Mouse (Mus musculus) cerebellum, adult 11-12 months (tissue): ENCODE data around the gene Apbb1ip.
A peak's percentile ranks its signal among the peaks of the same experiment; 100 is the strongest.
"Not testable (repeated sequence)": the region's sequence is repeated elsewhere in the genome, so short reads cannot be mapped to it uniquely, and the experiment has no call there.

Experiments used
- DNase-seq: peaks from one replicate; pipeline ENCODE4 v3.0.0; 2022

Apbb1ip gene

DNA sequence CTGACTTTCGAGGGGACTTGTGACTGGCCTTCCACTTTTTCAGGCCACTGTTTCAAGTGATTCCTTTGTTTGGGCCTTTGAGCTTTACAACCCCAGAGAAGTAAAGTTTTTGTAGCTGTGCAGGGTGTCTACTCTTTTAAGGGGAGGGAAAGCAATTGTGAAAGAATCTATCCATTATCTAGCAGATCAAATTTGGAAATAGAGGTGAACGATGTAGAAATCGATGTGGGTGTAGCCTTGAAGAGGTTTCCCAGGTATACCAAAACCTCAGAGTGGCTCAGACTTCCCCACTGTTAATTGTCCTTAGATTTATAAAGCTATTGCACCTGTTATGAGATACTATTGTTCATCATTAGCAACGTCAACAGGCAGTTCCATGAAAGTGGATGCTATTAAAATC, 71.6 kb downstream of the Apbb1ip start:
- DNase-seq, result no peak

DNA sequence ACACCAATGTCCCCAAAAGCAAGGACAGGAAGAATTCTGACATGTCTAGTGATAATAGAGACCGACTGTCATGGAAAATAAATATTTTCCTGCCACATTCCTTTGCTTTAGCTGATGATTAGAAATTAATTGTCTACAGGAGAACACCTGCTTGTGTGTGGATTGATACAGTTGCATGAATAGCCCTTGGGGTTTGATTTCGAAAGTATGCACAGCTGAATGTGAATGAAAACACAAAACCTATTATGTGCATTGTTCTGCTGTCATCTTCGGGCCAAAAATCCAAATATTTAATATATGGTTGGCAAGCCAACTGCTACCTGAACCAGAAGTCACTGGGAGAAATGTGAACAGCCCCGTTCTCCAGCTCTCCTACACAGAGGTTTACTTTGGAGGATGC, 78.0 kb downstream of the Apbb1ip start:
- DNase-seq, result no peak

DNA sequence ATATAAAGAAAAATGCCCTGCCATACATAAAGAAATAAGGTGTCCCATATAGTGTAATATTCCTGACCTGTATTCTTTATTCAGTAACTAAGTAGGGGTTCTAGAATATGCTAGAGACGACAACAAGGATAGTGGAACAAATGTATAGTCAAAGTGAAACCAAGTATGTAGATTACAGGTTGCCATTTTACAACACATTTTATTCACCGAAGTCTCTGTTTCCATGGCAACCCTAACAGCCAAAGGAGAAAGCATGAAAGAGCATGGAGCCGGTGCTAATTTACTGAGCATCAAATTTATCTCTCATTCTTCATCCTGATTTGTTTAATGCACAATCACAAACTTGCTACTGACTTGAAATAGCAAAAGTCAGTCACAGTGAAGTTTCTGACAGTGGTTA, 83.6 kb downstream of the Apbb1ip start:
- DNase-seq, result no peak

DNA sequence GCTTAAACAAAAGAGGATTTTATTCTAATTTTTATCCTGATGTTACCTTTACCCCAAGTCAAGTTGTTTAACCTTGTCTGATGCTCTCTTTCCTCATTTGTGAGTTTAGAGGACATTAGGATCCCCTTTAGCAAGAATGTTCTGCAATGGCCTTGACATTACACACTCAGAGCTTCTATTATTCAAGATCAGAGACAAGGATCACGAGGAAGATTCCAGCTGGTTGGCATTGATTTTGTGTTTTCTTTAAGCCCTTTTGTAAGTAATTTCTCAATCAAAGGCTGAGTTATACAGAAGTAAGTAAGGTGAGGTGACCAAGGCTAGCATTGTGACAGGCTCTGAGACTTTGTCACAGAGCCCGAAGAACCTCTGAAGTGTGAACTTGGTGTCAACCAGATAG, 88.3 kb downstream of the Apbb1ip start:
- no peak for DNase-seq

DNA sequence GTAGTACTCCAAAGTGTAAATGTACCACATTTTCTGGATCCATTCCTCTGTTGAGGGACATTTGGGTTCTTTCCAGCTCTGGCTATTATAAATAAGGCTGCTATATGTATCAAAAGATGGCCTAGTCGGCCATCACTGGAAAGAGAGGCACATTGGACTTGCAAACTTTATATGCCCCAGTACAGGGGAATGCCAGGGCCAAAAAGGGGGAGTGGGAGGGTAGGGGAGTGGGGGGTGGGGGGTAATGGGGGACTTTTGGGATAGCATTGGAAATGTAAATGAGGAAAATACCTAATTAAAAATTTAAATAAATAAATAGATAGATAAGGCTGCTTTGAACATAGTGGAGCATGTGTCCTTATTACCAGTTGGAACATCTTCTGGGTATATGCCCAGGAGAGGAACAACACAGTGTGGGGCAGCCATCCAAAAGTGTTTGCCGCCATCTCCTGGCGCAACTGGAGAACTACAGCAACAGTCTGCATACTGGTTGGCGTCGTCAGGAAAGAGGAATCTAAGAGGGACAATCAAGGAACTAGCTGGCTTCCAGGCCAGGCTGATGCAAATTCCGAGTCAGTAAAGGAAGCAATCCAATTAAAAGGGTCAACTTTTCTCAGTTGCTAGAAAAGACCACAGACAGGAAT, 90.6 kb downstream of the Apbb1ip start:
- peak; percentile 40 for DNase-seq

DNA sequence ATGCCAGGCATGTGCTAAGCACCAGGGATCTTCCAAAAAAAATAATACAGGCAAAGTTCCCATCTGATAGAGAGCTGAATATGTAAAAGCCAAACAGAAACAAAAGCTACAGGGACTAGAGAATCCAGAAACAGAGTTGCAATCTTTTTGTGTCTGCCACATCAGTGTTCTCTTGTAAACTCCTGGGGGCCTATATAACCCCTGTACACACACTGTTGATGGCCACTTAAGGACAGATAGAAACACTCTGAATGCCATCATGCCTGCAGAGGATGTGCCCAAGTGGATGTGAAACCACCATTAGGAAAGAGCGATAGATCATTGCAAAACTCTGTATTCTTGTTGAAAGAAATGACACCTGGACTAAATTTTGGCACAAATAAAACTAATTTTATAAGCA, 91.9 kb downstream of the Apbb1ip start:
- DNase-seq, result no peak

- no peak for DNase-seq
Observed at GRCm38 (mm10) chr2:22866894-22867424, 93.1 kb downstream of the Apbb1ip start.

- no peak for DNase-seq
Observed at GRCm38 (mm10) chr2:22873159-22873558, 99.3 kb downstream of the Apbb1ip start.

DNA sequence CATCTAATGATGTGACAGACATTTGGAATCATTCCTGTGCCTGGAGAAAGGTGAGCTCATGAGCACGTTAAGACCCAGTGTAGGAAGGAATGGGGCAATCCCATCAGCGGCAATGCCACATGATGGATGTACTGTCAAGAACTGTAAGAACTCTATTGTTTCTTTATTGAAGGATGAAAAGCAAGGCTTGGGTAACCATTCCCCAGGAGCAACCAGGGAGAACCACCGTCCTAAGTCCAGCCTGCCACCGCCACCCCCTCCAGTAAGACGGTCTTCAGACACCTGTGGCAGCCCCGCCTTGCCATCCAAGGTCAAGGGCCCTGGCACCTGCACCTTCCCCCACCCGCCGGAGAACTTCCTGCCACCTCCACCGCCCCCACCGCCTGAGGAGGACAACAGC, 100.7 kb downstream of the Apbb1ip start:
- DNase-seq, result no peak

- DNase-seq, result no peak
Observed at GRCm38 (mm10) chr2:22876614-22877013, 102.7 kb downstream of the Apbb1ip start.

DNA sequence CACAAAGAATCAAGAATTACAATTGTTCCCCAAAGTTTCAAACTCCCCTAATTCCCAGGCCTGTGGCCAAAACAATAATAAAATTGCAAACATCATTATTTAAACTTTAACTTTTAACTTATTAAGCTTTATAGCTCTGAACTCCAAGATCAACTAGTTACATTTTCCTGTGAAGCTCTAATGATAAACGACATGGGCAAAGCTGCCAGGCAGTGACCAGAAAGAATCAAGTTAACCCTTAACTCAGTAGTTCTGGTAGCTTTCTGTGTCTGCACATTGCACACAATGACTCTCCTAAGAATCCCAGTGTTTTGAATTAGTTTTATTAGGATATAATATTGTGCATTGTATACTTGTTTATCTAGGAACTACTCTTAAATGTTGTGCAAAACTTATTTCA, 104.9 kb downstream of the Apbb1ip start:
- no peak for DNase-seq

DNA sequence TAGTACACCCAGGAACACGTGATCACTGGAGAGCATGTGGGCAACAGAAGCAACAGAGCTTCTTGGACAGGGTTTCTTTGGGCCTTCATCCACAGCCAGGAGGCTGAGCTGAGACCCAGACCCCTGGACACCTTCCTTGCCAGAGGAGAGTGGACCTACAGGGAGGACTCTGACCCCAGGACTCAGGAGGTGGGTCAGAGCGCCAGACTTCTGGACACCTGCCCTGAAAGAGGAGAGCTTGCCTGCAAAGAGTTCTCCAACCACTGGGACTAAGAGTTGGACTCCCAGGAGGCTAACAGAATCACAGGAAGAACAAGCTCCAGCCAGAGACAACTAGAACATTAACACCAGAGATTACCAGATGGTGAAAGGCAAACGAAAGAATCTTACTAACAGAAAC, 106.8 kb downstream of the Apbb1ip start:
- not testable (repeated sequence) for DNase-seq

- DNase-seq, result no peak
Observed at GRCm38 (mm10) chr2:22894932-22895281, 121.0 kb downstream of the Apbb1ip start.

GRCm38 (mm10) chr2:22895282-22896273, 121.7 kb downstream of the Apbb1ip start, which contains the start of gene Pdss1:
TSS of gene Pdss1 (plus strand) at chr2:22895522.
- DNase-seq, result peak; percentile 94

DNA sequence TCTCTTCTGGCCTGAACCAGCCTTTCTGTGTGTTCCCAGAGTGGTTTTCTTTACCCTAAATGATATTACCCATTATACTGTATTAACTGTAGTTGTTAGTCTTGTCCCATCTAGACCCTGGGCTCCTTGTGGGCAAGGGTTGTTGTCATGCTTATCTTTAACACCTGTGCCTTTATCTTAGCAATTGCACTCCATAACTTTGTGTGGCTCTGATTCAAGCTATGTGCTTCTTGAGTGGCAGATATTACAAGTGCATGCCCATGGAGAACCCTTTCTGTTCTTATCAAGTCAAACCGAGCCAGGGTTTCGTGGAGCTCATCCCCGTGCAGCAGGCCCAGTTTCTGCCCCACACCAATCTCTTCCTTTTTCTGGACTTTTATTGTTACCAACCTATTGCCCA, 130.1 kb downstream of the Apbb1ip start:
- no peak for DNase-seq

DNA sequence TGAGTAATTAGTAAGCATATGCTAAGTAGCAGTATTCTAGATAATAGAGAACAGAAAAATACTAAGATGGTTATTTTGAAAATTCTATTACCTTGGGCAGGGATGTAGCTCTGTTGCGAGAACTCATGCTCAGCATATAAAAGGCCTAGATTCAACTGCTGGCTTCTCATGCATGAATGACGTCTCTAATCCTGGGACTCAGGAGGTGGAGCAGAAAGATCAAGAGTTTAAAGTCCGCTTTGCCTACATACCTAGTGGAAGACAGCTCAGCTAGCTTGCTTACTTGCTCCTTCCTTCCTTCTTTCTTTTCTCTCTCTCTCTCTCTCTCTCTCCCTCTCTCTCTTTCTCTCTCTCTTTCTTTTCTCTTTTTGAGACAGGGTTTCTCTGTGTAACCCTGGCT, 140.5 kb downstream of the Apbb1ip start:
- DNase-seq, result no peak

DNA sequence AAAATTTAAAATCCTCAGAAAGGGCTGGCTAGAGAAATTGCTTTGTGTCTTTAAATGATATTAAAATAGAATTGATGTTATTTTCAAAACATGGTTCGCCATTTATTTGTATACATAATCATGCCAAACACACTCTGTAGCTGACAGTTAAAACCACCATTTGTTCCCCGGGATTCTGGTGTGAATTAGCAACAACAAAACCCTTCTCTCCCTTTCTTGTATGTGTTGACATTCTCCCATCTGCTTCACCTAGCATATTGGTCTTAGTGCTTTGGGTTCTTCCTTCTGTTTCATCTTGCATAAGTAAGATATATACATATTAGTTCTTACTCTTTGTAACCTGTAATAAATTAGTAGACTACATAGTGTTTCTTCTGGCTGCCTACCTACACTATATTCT, 144.8 kb downstream of the Apbb1ip start:
- no peak for DNase-seq
